Mouse (Mus musculus) neural tube, embryonic 13.5 days (tissue): ENCODE results near the gene Zfp146. TPM values are rescaled to one million over a fixed set of nuclear protein-coding genes. Genes with fewer than 3 reads are reported as not detected.

Source experiments
- ATAC-seq: fragments of 200-750 bp; cut with Nextera tagmentation; 2 replicates; pipeline ENCODE4 v1.8.0; 2017; ENCODE audit warnings: low read depth, mild to moderate bottlenecking, moderate TSS enrichment, moderate library complexity
- H3K27ac ChIP-seq: fragments of 300-500 bp; sonication (generic); replicated peaks from 2 replicates; pipeline ENCODE4 v1.5.1; 2015; ENCODE audit warnings: moderate library complexity, mild to moderate bottlenecking, inconsistent platforms
- H3K27me3 ChIP-seq: fragments of 300-500 bp; sonication (generic); 2 replicates; pipeline ENCODE4 v1.6.1; 2015; ENCODE audit warnings: mild to moderate bottlenecking, inconsistent platforms
- H3K36me3 ChIP-seq: fragments of 300-500 bp; sonication (generic); 2 replicates; pipeline ENCODE4 v1.6.1; 2015; ENCODE audit warnings: mild to moderate bottlenecking, inconsistent platforms
- H3K4me1 ChIP-seq: fragments of 300-500 bp; sonication (generic); replicated peaks from 2 replicates; pipeline ENCODE4 v1.6.1; 2015; ENCODE audit warnings: inconsistent platforms
- H3K4me2 ChIP-seq: fragments of 300-500 bp; sonication (generic); 2 replicates; pipeline ENCODE4 v1.6.1; 2015; ENCODE audit warnings: inconsistent platforms, mild to moderate bottlenecking, moderate library complexity
- H3K4me3 ChIP-seq: fragments of 300-500 bp; sonication (generic); 2 replicates; pipeline ENCODE4 v1.5.1; 2015; ENCODE audit warnings: mild to moderate bottlenecking, inconsistent platforms
- H3K9ac ChIP-seq: fragments of 300-500 bp; sonication (generic); 2 replicates; pipeline ENCODE4 v1.6.1; 2015; ENCODE audit warnings: moderate library complexity, mild to moderate bottlenecking, inconsistent platforms
- H3K9me3 ChIP-seq: fragments of 300-500 bp; sonication (generic); 2 replicates; pipeline ENCODE4 v1.6.1; 2016; ENCODE audit warnings: inconsistent platforms
- WGBS: fragments of 180-500 bp; shearing (Covaris S2); methylation state at CpG from one replicate; pipeline ENCODE4 v1.1.7; 2015; 5-methylcytosine and 5-hydroxymethylcytosine counted together
- polyA plus RNA-seq: library from polyadenylated mRNA; unstranded; fragments of >200 nt; fragmentation: Nextera tagmentation; extraction: Ambion mirVana; gene quantifications from 2 replicates; pipeline ENCODE4 v1.2.1, GENCODE M21; 2015

The Zfp146 gene
- polyA plus RNA-seq, 1 experiment from 2014 or later = 14.2 TPM

DNA sequence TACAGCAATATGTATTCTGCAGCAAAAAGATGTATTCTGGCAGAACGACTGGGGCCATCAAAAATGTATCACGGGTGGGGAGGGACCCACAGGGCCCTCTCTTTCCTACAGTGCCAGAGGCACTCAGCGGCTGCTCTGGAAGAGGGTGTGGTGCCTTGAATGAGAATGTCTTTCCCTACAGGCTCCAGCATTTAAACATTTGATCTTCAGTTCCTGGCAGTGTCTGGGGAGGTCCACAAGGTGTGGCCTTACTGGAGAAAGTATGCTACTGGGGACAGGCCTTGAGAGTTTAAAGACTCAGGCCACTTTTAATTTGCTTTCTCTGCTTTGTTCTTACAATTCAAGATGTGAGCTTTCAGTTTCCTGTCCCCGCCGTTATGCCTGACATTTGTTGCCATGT lies 53.5 kb downstream of the Zfp146 start:
- no peak overlapping the region for H3K4me2 ChIP-seq
- peaks cover 1% of the 10 kb centered on the region; the same call in 1 of the 2 replicates for H3K4me1 ChIP-seq
- no peaks in the 10 kb centered on the region for H3K27me3 ChIP-seq
- no peaks in the 10 kb centered on the region for H3K36me3 ChIP-seq
- no peak overlapping the region for H3K27ac ChIP-seq
- 0 out of 2 replicates have a peak, but pooled peaks cover 6% of the 10 kb centered on the region for H3K9me3 ChIP-seq
- H3K4me3 ChIP-seq = no peak overlapping the region
- H3K9ac ChIP-seq = no peak overlapping the region
- ATAC-seq = no peak
- WGBS = 97% methylated on average over 5 of the region's 5 CpGs

Other genes with a start within 250 kb of the Zfp146 start
- gene Zfp74, start 215.7 kb downstream of the Zfp146 start, polyA plus RNA-seq = 13.6 and 15.0 TPM in 2 replicates
- gene Zfp568, start 185.8 kb downstream of the Zfp146 start, polyA plus RNA-seq = 5.5 and 6.5 TPM in 2 replicates
- 9.9 and 11.3 TPM in 2 replicates for gene Zfp14, start 118.4 kb downstream of the Zfp146 start, polyA plus RNA-seq
- 12.0 and 14.2 TPM in 2 replicates for gene Zfp82, start 96.8 kb downstream of the Zfp146 start, polyA plus RNA-seq
- 1.2 and 1.5 TPM in 2 replicates for gene Gm26920, start 79.3 kb downstream of the Zfp146 start, polyA plus RNA-seq
- gene Zfp566, start 79.2 kb downstream of the Zfp146 start, polyA plus RNA-seq = 16.2 and 16.4 TPM in 2 replicates
- 102 and 106 TPM in 2 replicates for gene Zfp260, start 75.0 kb downstream of the Zfp146 start, polyA plus RNA-seq
- gene Zfp382, start 47.8 kb downstream of the Zfp146 start, polyA plus RNA-seq = 13.4 and 13.8 TPM in 2 replicates
- gene Cox7a1, start 14.4 kb upstream of the Zfp146 start, polyA plus RNA-seq = 5.3 and 6.9 TPM in 2 replicates
- gene Capns1, start 29.1 kb upstream of the Zfp146 start, polyA plus RNA-seq = 79.5 and 83.0 TPM in 2 replicates
- 176 and 184 TPM in 2 replicates for gene Polr2i, start 62.2 kb upstream of the Zfp146 start, polyA plus RNA-seq
- 406 and 418 TPM in 2 replicates for gene Tbcb, start 62.5 kb upstream of the Zfp146 start, polyA plus RNA-seq
- not detected in 2 replicates for gene Ovol3, start 66.0 kb upstream of the Zfp146 start, polyA plus RNA-seq
- gene Thap8, start 110.3 kb upstream of the Zfp146 start, polyA plus RNA-seq = 0.47 and 0.81 TPM in 2 replicates
- 3.8 and 4.0 TPM in 2 replicates for gene Wdr62, start 110.7 kb upstream of the Zfp146 start, polyA plus RNA-seq
- 103 and 113 TPM in 2 replicates for gene Clip3, start 122.0 kb upstream of the Zfp146 start, polyA plus RNA-seq
- gene Alkbh6, start 139.0 kb upstream of the Zfp146 start, polyA plus RNA-seq = 120 and 123 TPM in 2 replicates
- gene Syne4, start 145.1 kb upstream of the Zfp146 start, polyA plus RNA-seq = 19.0 and 27.3 TPM in 2 replicates
- gene E130208F15Rik, start 152.0 kb upstream of the Zfp146 start, polyA plus RNA-seq = 5.7 TPM in 1 of 2 replicates, not detected in the other
- gene Sdhaf1, start 154.1 kb upstream of the Zfp146 start, polyA plus RNA-seq = 18.0 and 22.9 TPM in 2 replicates
- gene Lrfn3, start 193.0 kb upstream of the Zfp146 start, polyA plus RNA-seq = 10.8 and 12.7 TPM in 2 replicates
- gene Tyrobp, start 244.0 kb upstream of the Zfp146 start, polyA plus RNA-seq = 35.3 and 40.8 TPM in 2 replicates